Mouse (Mus musculus): Measurements from ENCODE around the gene Slc24a3. TPM values are rescaled to one million over a fixed set of nuclear protein-coding genes. Genes with fewer than 3 reads are reported as not detected.

Gene Slc24a3
- polyA plus RNA-seq, 1 experiment from 2014 or later, result 21.5 TPM

- no peaks in the 10 kb centered on the region for H3K27me3 ChIP-seq (ENCODE audit: control insufficient read depth, insufficient read depth, low read length)
- DNase-seq (ENCODE audit: low spot score), result no peak
- 76% methylated on average over 4 of the region's 4 CpGs for WGBS
- no peaks in the 10 kb centered on the region for H3K4me1 ChIP-seq (replicated peaks; ENCODE audit: control insufficient read depth, insufficient read depth, low read length)
- ATAC-seq (ENCODE audit: low FRiP score), result no peak
- no peak overlapping the region for H3K4me2 ChIP-seq (replicated peaks)
- no peak overlapping the region for H3K9ac ChIP-seq
- H3K4me3 ChIP-seq (replicated peaks; ENCODE audit: low read length), result no peak overlapping the region
- H3K27ac ChIP-seq, result no peak overlapping the region
- no peaks in the 10 kb centered on the region for H3K36me3 ChIP-seq (replicated peaks; ENCODE audit: control insufficient read depth, insufficient read depth)
- H3K9me3 ChIP-seq (ENCODE audit: control insufficient read depth, low read length), result no peaks in the 10 kb centered on the region
These were observed 158.3 kb downstream of the Slc24a3 start for GRCm38 (mm10) chr2:145325852-145326251.

GRCm38 (mm10) chr2:145326544-145326943 lies 159.0 kb downstream of the Slc24a3 start:
- Histone ChIP-seq H3K36me3 (replicated peaks; ENCODE audit: control insufficient read depth, insufficient read depth) (no peaks in the 10 kb centered on the region), H3K4me2 (replicated peaks) (no peak overlapping the region), H3K9me3 (ENCODE audit: control insufficient read depth, low read length) (no peaks in the 10 kb centered on the region), H3K9ac (no peak overlapping the region), H3K27ac (no peak overlapping the region), H3K4me3 (replicated peaks; ENCODE audit: low read length) (no peak overlapping the region), H3K4me1 (replicated peaks; ENCODE audit: control insufficient read depth, insufficient read depth, low read length) (no peaks in the 10 kb centered on the region), H3K27me3 (ENCODE audit: control insufficient read depth, insufficient read depth, low read length) (no peaks in the 10 kb centered on the region)
- no peak for ATAC-seq (ENCODE audit: low FRiP score)
- no peak for DNase-seq (ENCODE audit: low spot score)
- 92% methylated on average over 2 of the region's 2 CpGs for WGBS

- no peaks in the 10 kb centered on the region for H3K9me3 ChIP-seq (ENCODE audit: control insufficient read depth, low read length)
- WGBS, result 84% methylated on average over 8 of the region's 8 CpGs
- DNase-seq (ENCODE audit: low spot score) (no peak), ATAC-seq (ENCODE audit: low FRiP score) (no peak)
- H3K27me3 ChIP-seq (ENCODE audit: control insufficient read depth, insufficient read depth, low read length), result no peaks in the 10 kb centered on the region
- H3K36me3 ChIP-seq (replicated peaks; ENCODE audit: control insufficient read depth, insufficient read depth), result no peaks in the 10 kb centered on the region
- H3K27ac ChIP-seq, result no peak overlapping the region
- H3K4me3 ChIP-seq (replicated peaks; ENCODE audit: low read length), result no peak overlapping the region
- H3K4me2 ChIP-seq (replicated peaks), result no peak overlapping the region
- H3K9ac ChIP-seq, result no peak overlapping the region
- no peaks in the 10 kb centered on the region for H3K4me1 ChIP-seq (replicated peaks; ENCODE audit: control insufficient read depth, insufficient read depth, low read length)
These were observed 162.2 kb downstream of the Slc24a3 start for GRCm38 (mm10) chr2:145329756-145330155.

- no peaks in the 10 kb centered on the region for H3K4me1 ChIP-seq (replicated peaks; ENCODE audit: control insufficient read depth, insufficient read depth, low read length)
- H3K9me3 ChIP-seq (ENCODE audit: control insufficient read depth, low read length), result no peaks in the 10 kb centered on the region
- H3K4me2 ChIP-seq (replicated peaks), result no peak overlapping the region
- H3K27me3 ChIP-seq (ENCODE audit: control insufficient read depth, insufficient read depth, low read length), result no peaks in the 10 kb centered on the region
- H3K4me3 ChIP-seq (replicated peaks; ENCODE audit: low read length), result no peak overlapping the region
- no peak overlapping the region for H3K9ac ChIP-seq
- H3K27ac ChIP-seq, result no peak overlapping the region
- DNase-seq (ENCODE audit: low spot score), result no peak
- ATAC-seq (ENCODE audit: low FRiP score), result no peak
- H3K36me3 ChIP-seq (replicated peaks; ENCODE audit: control insufficient read depth, insufficient read depth), result no peaks in the 10 kb centered on the region
- WGBS, result 81% methylated on average over 1 of the region's 1 CpGs
These were observed 164.0 kb downstream of the Slc24a3 start for GRCm38 (mm10) chr2:145331525-145331924.

- Histone ChIP-seq H3K27me3 (ENCODE audit: control insufficient read depth, insufficient read depth, low read length) (no peaks in the 10 kb centered on the region), H3K4me1 (replicated peaks; ENCODE audit: control insufficient read depth, insufficient read depth, low read length) (no peaks in the 10 kb centered on the region), H3K27ac (no peak overlapping the region), H3K9me3 (ENCODE audit: control insufficient read depth, low read length) (no peaks in the 10 kb centered on the region), H3K4me3 (replicated peaks; ENCODE audit: low read length) (no peak overlapping the region), H3K9ac (no peak overlapping the region), H3K36me3 (replicated peaks; ENCODE audit: control insufficient read depth, insufficient read depth) (no peaks in the 10 kb centered on the region), H3K4me2 (replicated peaks) (no peak overlapping the region)
- no peak for ATAC-seq (ENCODE audit: low FRiP score)
- DNase-seq (ENCODE audit: low spot score), result no peak
These were observed 165.9 kb downstream of the Slc24a3 start for GRCm38 (mm10) chr2:145333466-145333865.

- H3K4me1 ChIP-seq (replicated peaks; ENCODE audit: control insufficient read depth, insufficient read depth, low read length), result no peaks in the 10 kb centered on the region
These were observed 168.9 kb downstream of the Slc24a3 start for GRCm38 (mm10) chr2:145336406-145336805.

GRCm38 (mm10) chr2:145340816-145341215 lies 173.3 kb downstream of the Slc24a3 start:
- 65% methylated on average over 2 of the region's 2 CpGs for WGBS
- Histone ChIP-seq H3K9me3 (ENCODE audit: control insufficient read depth, low read length) (no peaks in the 10 kb centered on the region), H3K27me3 (ENCODE audit: control insufficient read depth, insufficient read depth, low read length) (no peaks in the 10 kb centered on the region), H3K4me2 (replicated peaks) (no peak overlapping the region), H3K27ac (no peak overlapping the region), H3K9ac (no peak overlapping the region), H3K36me3 (replicated peaks; ENCODE audit: control insufficient read depth, insufficient read depth) (no peaks in the 10 kb centered on the region), H3K4me3 (replicated peaks; ENCODE audit: low read length) (no peak overlapping the region), H3K4me1 (replicated peaks; ENCODE audit: control insufficient read depth, insufficient read depth, low read length) (no peaks in the 10 kb centered on the region)
- DNase-seq (ENCODE audit: low spot score) (no peak), ATAC-seq (ENCODE audit: low FRiP score) (no peak)

More at GRCm38 (mm10) chr2:145336406-145336805, 168.9 kb downstream of the Slc24a3 start:
- no peaks in the 10 kb centered on the region for H3K9me3 ChIP-seq (ENCODE audit: control insufficient read depth, low read length)
- no peak overlapping the region for H3K9ac ChIP-seq
- no peaks in the 10 kb centered on the region for H3K36me3 ChIP-seq (replicated peaks; ENCODE audit: control insufficient read depth, insufficient read depth)
- H3K27ac ChIP-seq, result no peak overlapping the region
- no peak overlapping the region for H3K4me2 ChIP-seq (replicated peaks)
- ATAC-seq (ENCODE audit: low FRiP score) (no peak), DNase-seq (ENCODE audit: low spot score) (no peak)
- H3K27me3 ChIP-seq (ENCODE audit: control insufficient read depth, insufficient read depth, low read length), result no peaks in the 10 kb centered on the region
- H3K4me3 ChIP-seq (replicated peaks; ENCODE audit: low read length), result no peak overlapping the region

GRCm38 (mm10) chr2:145342956-145343355 lies 175.4 kb downstream of the Slc24a3 start:
- Histone ChIP-seq H3K9ac (no peak overlapping the region), H3K27me3 (ENCODE audit: control insufficient read depth, insufficient read depth, low read length) (no peaks in the 10 kb centered on the region), H3K4me1 (replicated peaks; ENCODE audit: control insufficient read depth, insufficient read depth, low read length) (no peaks in the 10 kb centered on the region), H3K4me2 (replicated peaks) (no peak overlapping the region), H3K36me3 (replicated peaks; ENCODE audit: control insufficient read depth, insufficient read depth) (no peaks in the 10 kb centered on the region), H3K4me3 (replicated peaks; ENCODE audit: low read length) (no peak overlapping the region), H3K9me3 (ENCODE audit: control insufficient read depth, low read length) (no peaks in the 10 kb centered on the region), H3K27ac (no peak overlapping the region)
- 88% methylated on average over 4 of the region's 4 CpGs for WGBS
- ATAC-seq (ENCODE audit: low FRiP score), result no peak
- DNase-seq (ENCODE audit: low spot score), result no peak

GRCm38 (mm10) chr2:145344521-145344920 lies 177.0 kb downstream of the Slc24a3 start:
- H3K9ac ChIP-seq, result no peak overlapping the region
- H3K27me3 ChIP-seq (ENCODE audit: control insufficient read depth, insufficient read depth, low read length), result no peaks in the 10 kb centered on the region
- H3K4me3 ChIP-seq (replicated peaks; ENCODE audit: low read length), result no peak overlapping the region
- no peak overlapping the region for H3K27ac ChIP-seq
- WGBS, result 80% methylated on average over 1 of the region's 1 CpGs
- no peak overlapping the region for H3K4me2 ChIP-seq (replicated peaks)
- ATAC-seq (ENCODE audit: low FRiP score) (no peak), DNase-seq (ENCODE audit: low spot score) (no peak)
- H3K4me1 ChIP-seq (replicated peaks; ENCODE audit: control insufficient read depth, insufficient read depth, low read length), result no peaks in the 10 kb centered on the region
- no peaks in the 10 kb centered on the region for H3K36me3 ChIP-seq (replicated peaks; ENCODE audit: control insufficient read depth, insufficient read depth)
- H3K9me3 ChIP-seq (ENCODE audit: control insufficient read depth, low read length), result no peaks in the 10 kb centered on the region

- H3K4me2 ChIP-seq (replicated peaks), result no peak overlapping the region
- H3K27me3 ChIP-seq (ENCODE audit: control insufficient read depth, insufficient read depth, low read length), result no peaks in the 10 kb centered on the region
- 80% methylated on average over 1 of the region's 1 CpGs for WGBS
- ATAC-seq (ENCODE audit: low FRiP score) (no peak), DNase-seq (ENCODE audit: low spot score) (no peak)
- H3K9me3 ChIP-seq (ENCODE audit: control insufficient read depth, low read length), result no peaks in the 10 kb centered on the region
- no peak overlapping the region for H3K4me3 ChIP-seq (replicated peaks; ENCODE audit: low read length)
- H3K36me3 ChIP-seq (replicated peaks; ENCODE audit: control insufficient read depth, insufficient read depth), result no peaks in the 10 kb centered on the region
- no peaks in the 10 kb centered on the region for H3K4me1 ChIP-seq (replicated peaks; ENCODE audit: control insufficient read depth, insufficient read depth, low read length)
- H3K27ac ChIP-seq, result no peak overlapping the region
- H3K9ac ChIP-seq, result no peak overlapping the region
These were observed 186.2 kb downstream of the Slc24a3 start for GRCm38 (mm10) chr2:145353801-145354200.
